Mouse (Mus musculus) CD4-positive naive resting alpha-beta T cell, adult 76 days (primary cell): ENCODE results near the gene Ackr3. TPM values are rescaled to one million over a fixed set of nuclear protein-coding genes. Genes with fewer than 3 reads are reported as not detected.

Experiments
- total RNA-seq: library from RNA; stranded (reverse); gene quantifications from one replicate; pipeline ENCODE4 v1.2.4, GENCODE M21; 2023

Ackr3 gene
- 1.0 TPM for total RNA-seq

DNA sequence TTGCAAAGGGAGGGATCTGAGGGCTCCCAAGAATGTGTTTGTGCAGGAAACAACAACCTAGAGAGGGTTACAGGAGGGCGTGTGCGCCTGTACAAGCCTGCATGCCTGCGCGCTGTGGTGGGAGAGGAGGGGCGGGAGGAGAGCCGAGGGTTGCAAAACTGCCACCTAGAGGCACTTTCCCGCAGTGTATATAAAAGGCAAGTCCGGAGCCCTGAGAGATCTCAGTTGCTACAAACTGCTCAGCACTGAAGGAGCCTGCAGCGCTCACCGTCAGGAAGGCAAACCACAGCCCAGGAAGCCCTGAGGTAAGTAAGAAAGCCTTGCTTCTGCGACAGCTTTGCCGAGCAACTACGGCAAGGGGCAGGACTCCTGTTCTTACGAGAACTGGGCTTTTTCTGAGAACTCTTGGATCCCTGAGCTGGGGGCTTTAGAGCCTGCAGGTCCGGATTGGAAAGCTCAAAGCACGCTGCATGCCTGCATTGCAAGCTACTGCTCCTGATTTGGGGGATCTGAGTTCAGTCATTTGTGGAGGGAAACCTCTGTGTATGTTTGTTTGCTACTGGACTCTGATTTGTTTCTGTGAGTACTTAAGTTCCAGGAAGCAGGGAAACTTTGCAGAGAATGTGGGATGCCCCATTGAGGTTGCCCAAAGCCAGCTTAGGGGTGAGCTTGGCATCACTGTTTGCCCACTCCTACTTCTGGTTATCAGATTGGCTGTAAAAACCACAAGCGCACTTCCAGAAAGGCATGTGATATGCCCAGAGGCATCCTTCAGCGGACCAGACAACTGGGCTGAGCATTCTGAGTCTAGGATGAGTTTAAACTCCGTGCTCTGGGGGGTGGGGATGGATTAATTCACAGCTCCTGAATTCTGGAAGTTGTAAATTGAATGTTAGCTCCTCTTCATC is at the start of gene Ackr3:
TSS of gene Ackr3 (plus strand) at position 198 of the 908 bp plus-strand sequence.

Other genes with a start within 250 kb of the Ackr3 start
- gene Asb18, start 189.3 kb upstream of the Ackr3 start, total RNA-seq: not detected
- not detected for gene Iqca, start 50.6 kb upstream of the Ackr3 start, total RNA-seq